Mouse (Mus musculus): Measurements from ENCODE around the gene Gpr61.

DNA sequence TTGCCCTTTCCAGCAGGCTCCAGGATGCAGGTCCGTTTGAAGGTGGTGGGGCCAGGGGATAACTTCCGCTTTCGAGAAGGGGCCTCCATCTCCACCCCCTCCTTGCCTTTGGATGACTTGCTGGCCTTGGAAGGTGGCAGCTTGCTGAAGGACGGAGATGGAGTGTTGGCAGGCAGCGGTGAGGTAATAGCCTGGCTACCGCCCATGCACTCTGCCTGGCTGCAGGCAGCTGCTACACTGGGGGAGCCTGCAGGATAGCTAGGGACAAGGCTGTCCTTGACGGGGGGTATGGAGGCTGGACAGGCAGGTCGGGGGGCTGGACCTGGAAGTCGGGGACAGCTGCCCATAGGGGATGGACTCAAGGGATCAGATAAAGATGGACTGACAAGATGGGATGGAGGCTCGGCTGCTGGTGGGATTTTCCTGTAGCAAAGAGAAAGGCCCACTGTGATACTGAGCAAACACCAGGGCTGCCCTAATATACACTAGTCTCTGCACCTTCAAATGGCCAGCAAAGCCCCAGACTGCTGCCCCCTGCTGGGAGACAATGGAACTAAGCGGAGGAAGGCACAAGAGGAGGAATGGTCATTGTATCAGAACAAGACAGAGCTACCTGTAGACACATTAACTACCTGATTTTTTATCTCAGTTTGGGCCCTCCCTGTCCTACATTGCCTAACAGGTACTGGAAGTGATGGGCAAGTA lies 49.1 kb upstream of the Gpr61 start:
- TF ChIP-seq CTCF (IDR thresholded peaks at IDR 0.05): peak; percentile 95; the same call in 1 of the 2 replicates
- no peak for TF ChIP-seq POLR2A (IDR thresholded peaks at IDR 0.05; ENCODE audit: insufficient read depth, low read depth, low read length)
